ENCODE assay signal across 11 mouse cellular contexts in genomic region chr7:34342040-34342793, GRCm38 (mm10). TPM values are rescaled to one million over a fixed set of nuclear protein-coding genes. Genes with fewer than 3 reads are reported as not detected.
DNase-seq lines count a peak whose midpoint lies in the region; ATAC-seq lines count a peak whose summit lies in the region.
"Had no signal": no experiment of that assay in that cellular context is flagged by ENCODE, and none has a peak within 500 bp of the region (broad histone marks: within the 10 kb centered on the region; RNA-seq: fewer than 3 reads in every experiment).

No protein-coding gene starts in this region.

- intact Hi-C loops in heart, postnatal 14 days (cut with DNase I), result no loop called here

- no peaks in the 10 kb centered on the region for H3K27me3 ChIP-seq in forebrain, embryonic 14.5 days (replicated peaks; ENCODE audit: control insufficient read depth, insufficient read depth, low read length)

- H3K9me3 ChIP-seq in forebrain, embryonic 14.5 days (replicated peaks; ENCODE audit: control insufficient read depth, low read length), result no peaks in the 10 kb centered on the region

- no peak overlapping the region for H3K9ac ChIP-seq in forebrain, embryonic 14.5 days (ENCODE audit: low read length)
- H3K9ac ChIP-seq: lung, embryonic 14.5 days had no signal

- no peak overlapping the region for H3K4me3 ChIP-seq in brown adipose tissue, adult 24 weeks (ENCODE audit: insufficient read depth, low read depth, low read length)
- no peak overlapping the region for H3K4me3 ChIP-seq in forebrain, embryonic 14.5 days (ENCODE audit: low read depth, low read length)

- peak overlapping the region; percentile 21; the same call in 1 of the 2 replicates for H3K27ac ChIP-seq in brown adipose tissue, adult 24 weeks (replicated peaks; ENCODE audit: low read depth, low read length)
- no peak overlapping the region for H3K27ac ChIP-seq in forebrain, embryonic 14.5 days (ENCODE audit: low read depth, low read length)

- peaks cover 53% of the 10 kb centered on the region for H3K36me3 ChIP-seq in forebrain, embryonic 14.5 days (ENCODE audit: control insufficient read depth, insufficient read depth, low read length)

- H3K4me2 ChIP-seq in forebrain, embryonic 14.5 days (ENCODE audit: low read length), result no peak overlapping the region
- H3K4me2 ChIP-seq: lung, embryonic 14.5 days had no signal

- H3K4me1 ChIP-seq in brown adipose tissue, adult 24 weeks (ENCODE audit: control insufficient read depth, insufficient read depth, insufficient read length, low read length), result peaks cover 7% of the 10 kb centered on the region; the same call in 1 of the 2 replicates
- H3K4me1 ChIP-seq in forebrain, embryonic 14.5 days (ENCODE audit: control insufficient read depth, insufficient read depth, low read length), result no peaks in the 10 kb centered on the region

- no peak for ATAC-seq in forebrain, embryonic 14.5 days
- ATAC-seq: intestine, postnatal 0 days had no signal

- DNase-seq in heart, adult 11 months, result peak; percentile 94
- no peak for DNase-seq in heart, postnatal 14 days
- peak; percentile 42 to 68 for DNase-seq in right cerebral cortex, adult 2 months (ENCODE audit: low spot score in 2 of 2)
- no peak for DNase-seq in right cerebral cortex, postnatal 4 days
- DNase-seq in right cerebral cortex, postnatal 36 days (ENCODE audit: low spot score in 2 of 2), result peak; percentile 48 to 60
- no peak for DNase-seq in spleen, postnatal 14 days (ENCODE audit: low spot score in 2 of 2)
- no peak for DNase-seq in forebrain, embryonic 14.5 days (ENCODE audit: low spot score)
- DNase-seq: cerebellum, adult 11-12 months; lung, embryonic 14.5 days had no signal

- 90% methylated on average over 10 of the region's 10 CpGs for WGBS in forebrain, embryonic 14.5 days

RNA-seq across cellular contexts. Expression of gene 4931406P16Rik, which starts 28.9 kb away (rescaled TPM):
- total RNA-seq in heart, postnatal 14 days (2021), result 10 to 100 TPM; 71.5 to 80.6 TPM
- 19.2 and 24.8 TPM in 2 replicates for polyA plus RNA-seq in brown adipose tissue, adult 24 weeks (2012; ENCODE audit: insufficient read depth, insufficient read length, missing spikeins)
- polyA plus RNA-seq in forebrain, embryonic 14.5 days (2014; fragmentation: Nextera tagmentation; extraction: Ambion mirVana), result 25.3 and 31.2 TPM in 2 replicates

RNA-seq across cellular contexts. Expression of gene Lsm14a, which starts 50.9 kb away (rescaled TPM):
- 10 to 100 TPM; 81.3 to 87.3 TPM for total RNA-seq in heart, postnatal 14 days (2021)
- polyA plus RNA-seq in brown adipose tissue, adult 24 weeks (2012; ENCODE audit: insufficient read depth, insufficient read length, missing spikeins), result 45.1 and 57.4 TPM in 2 replicates
- polyA plus RNA-seq in forebrain, embryonic 14.5 days (2014; fragmentation: Nextera tagmentation; extraction: Ambion mirVana), result 50.0 and 54.7 TPM in 2 replicates

Comparison
In these comparisons a context has a peak if more than half of its experiments do, and no peak if none do; other contexts are left out.
1. DNase-seq: peak in heart, adult 11 months (single experiment), right cerebral cortex, adult 2 months (2 of 2) and right cerebral cortex, postnatal 36 days (2 of 2); none in heart, postnatal 14 days (0 of 2), right cerebral cortex, postnatal 4 days (single experiment), spleen, postnatal 14 days (0 of 2) and forebrain, embryonic 14.5 days (single experiment).